Mouse (Mus musculus) layer of hippocampus, postnatal 10 days (tissue): ENCODE measurements around the gene Gm26620. TPM values are rescaled to one million over a fixed set of nuclear protein-coding genes. Genes with fewer than 3 reads are reported as not detected.
A peak's percentile ranks its signal among the peaks of the same experiment; 100 is the strongest.

Experiments used
- DNase-seq, 2 experiments: peaks; one replicate each; pipeline ENCODE4 v3.0.0; 2021; ENCODE audit warnings: low spot score in 2 of 2
- total RNA-seq, 2 experiments: library from RNA; stranded (reverse); gene quantifications; 2 replicates each; pipeline ENCODE4 v1.2.3; 2021

Gm26620 gene
- total RNA-seq, 2 experiments from 2014 or later, result 0.62 to 0.87 TPM

- peak; percentile 55 to 68 for DNase-seq
Measured at GRCm38 (mm10) chr1:170868107-170868904, 16.6 kb upstream of the Gm26620 start.

DNA sequence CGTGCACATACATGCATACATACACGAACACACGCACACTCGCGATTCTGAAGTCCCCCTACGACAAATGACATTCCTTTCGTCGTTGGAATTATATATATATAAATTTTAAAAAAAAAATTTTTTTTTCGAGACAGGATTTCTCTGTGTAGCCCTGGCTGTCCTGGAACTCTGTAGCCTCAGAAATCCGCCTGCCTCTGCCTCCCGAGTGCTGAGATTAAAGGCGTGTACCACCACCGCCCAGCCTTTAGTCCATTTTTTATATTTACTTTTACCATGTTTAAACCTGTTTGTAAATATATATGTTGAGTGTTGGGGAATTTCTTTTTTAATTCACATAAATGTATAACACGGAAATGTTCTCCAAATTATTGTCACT lies 16.0 kb upstream of the Gm26620 start:
- DNase-seq, result no peak

DNA sequence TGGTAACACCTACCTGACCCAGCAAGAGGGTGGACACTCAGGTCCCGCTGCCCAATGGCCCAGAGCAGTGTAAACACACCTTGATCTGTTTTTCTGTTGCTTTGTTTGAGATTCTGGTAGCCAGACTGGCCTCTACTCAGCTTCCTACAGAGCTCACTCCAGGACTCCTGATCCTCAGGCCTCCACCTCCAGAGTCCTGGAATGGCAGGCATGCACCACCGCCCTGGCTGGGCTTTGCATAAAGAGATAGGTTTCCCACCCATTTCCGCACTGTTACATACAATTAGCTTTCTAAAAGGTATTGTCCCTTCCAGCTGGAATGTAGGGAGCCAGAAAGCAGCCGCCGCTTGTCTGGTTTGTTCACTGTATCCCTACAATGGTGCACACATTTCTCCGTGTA lies 13.5 kb upstream of the Gm26620 start:
- DNase-seq, result no peak

- DNase-seq, result no peak
Measured at GRCm38 (mm10) chr1:170871961-170872360, 12.9 kb upstream of the Gm26620 start.

- DNase-seq, result no peak
Measured at GRCm38 (mm10) chr1:170875676-170876075, 9.2 kb upstream of the Gm26620 start.

GRCm38 (mm10) chr1:170876906-170877305 lies 8.0 kb upstream of the Gm26620 start:
- DNase-seq, result no peak

GRCm38 (mm10) chr1:170882915-170883485 lies 1.9 kb upstream of the Gm26620 start:
- no peak for DNase-seq

DNA sequence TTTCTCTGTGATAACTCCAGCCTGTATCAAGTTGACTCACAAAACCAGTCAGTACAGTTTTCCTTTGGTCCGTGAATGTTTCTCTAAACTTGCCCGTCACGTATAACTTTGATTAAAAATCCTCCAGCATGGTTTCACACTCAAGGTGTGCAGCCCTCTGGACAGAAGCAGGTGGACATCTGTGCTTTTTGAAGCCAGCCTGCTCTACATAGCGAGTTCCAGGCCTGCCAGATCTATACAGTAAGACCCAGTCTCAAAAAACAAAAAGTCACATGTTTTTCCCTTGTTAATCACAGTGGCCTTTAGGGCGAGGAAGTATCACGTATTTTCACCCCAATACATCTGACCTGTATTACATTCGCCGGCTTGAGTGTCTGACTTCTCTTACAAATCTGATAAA lies 475 bp upstream of the Gm26620 start:
- DNase-seq, result no peak

- no peak for DNase-seq
Measured at GRCm38 (mm10) chr1:170886044-170886458, 1.2 kb downstream of the Gm26620 start.

DNA sequence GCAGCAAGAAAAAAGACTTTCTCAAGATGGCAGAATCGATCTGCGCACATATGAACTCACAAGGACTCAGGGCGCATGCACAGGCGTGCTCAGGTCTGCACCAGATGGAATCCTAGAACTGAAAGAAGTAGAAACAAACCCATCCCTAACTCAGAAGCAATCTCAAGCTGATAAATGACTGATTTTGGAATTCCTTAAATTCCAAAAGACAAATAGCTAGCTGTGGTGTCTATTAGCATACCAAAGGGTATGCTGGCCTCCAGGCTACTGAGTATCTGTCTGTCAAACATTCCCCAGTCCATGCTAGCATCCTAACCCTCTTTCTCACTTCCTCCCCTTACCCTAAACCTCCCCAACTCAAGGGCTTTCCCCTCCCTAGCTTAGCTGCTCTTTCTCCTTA lies 4.4 kb downstream of the Gm26620 start:
- DNase-seq, result no peak

GRCm38 (mm10) chr1:170891646-170892045 lies 6.8 kb downstream of the Gm26620 start:
- DNase-seq, result no peak

DNA sequence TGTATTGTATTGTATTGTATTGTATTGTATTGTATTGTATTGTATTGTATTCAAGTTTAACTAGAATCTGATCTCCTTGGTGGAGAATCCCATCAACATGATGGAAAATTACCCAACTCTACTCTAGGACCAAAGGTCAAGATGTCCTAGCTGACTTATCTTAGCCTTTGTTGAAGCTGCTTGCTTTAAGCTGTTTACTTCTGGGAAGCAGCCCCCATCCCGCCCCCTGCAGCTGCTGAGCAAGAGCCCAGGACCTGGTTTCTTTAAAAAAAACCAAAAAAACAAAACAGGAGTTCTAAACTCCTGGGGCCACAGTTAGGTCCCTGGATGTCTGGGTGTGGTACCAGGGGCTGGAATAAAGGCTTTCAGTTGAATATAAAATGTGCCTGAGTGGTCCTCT lies 7.4 kb downstream of the Gm26620 start:
- no peak for DNase-seq

DNA sequence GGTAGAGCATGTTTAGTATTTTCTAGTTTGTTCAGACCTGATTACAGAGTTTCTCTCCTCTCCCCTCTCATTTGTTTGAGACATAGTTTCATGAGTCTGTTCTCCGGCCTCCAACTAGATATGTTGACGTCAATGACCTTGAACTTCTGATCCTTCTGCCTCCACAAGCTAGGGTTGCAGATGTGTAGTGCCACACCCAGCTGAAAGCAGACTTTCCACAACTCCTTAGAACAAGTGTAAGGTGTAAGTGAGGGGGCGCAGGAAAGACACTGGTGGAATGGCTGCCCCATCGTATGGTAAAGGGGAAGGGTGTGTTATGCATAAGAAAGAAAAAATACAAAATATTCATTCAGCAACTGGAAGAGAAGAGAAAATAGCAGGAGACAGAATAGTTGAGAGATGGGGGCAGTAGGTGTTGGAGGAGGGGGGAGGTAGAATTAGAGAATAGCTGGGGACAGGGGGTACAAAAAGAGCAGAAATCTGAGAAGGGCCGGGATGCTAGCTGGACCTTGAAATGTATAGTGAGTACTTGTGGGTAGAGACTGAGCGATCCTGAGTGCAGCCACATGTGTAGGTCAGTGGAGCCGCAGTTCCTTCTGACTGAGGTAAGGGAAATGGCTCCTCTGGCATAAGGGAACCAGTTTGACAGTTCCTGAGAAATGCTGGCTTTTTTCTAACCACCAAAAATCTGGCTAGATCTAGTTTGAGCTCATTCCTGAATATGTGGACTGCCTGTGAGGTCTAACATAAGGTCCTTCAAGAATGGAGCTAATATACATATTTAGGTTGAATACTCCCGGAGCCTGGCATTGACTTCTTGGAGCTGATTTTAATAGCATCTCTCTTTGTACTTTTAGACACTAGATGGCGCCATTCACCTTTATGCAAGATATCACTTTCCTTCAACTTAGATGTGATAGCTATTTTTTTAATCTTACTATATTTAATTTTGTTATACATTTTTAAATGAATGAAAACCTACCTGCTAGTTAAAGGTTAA lies 10.0 kb downstream of the Gm26620 start:
- no peak for DNase-seq

GRCm38 (mm10) chr1:170896651-170897281 lies 11.9 kb downstream of the Gm26620 start:
- no peak for DNase-seq

GRCm38 (mm10) chr1:170898413-170899075 lies 13.7 kb downstream of the Gm26620 start:
- DNase-seq, result no peak

DNA sequence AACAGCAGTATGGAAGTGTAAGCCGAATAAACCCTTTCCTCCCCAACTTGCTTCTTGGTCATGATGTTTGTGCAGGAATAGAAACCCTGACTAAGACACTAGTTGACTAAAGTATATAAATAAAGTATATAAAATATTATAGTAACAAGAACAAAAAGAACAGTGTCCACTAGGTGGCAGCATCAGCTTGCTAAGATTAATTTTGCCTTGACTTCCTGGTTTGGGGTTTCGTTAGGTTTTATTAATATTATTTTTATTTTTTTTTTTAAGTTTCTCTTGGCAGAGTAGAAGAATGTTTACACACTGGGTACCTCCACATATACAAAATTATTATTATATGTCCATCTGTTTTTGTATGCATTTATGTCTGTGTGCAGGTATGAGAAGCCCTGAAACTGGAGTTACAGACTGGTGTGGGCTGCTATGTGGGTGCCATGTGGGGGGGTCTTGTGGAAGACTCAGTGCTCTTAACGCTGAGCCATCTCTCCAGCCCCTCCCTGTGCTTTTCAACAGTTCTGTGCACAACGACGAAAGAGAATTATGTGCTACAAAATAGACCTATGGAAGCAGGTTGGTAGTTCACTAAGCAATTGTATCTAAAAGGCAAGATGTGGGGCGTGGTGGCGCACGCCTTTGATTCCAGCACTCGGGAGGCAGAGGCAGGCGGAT lies 16.1 kb downstream of the Gm26620 start:
- DNase-seq, result peak; percentile 64 to 67

GRCm38 (mm10) chr1:170901536-170902238 lies 16.8 kb downstream of the Gm26620 start:
- peak; percentile 94 to 95 for DNase-seq

DNA sequence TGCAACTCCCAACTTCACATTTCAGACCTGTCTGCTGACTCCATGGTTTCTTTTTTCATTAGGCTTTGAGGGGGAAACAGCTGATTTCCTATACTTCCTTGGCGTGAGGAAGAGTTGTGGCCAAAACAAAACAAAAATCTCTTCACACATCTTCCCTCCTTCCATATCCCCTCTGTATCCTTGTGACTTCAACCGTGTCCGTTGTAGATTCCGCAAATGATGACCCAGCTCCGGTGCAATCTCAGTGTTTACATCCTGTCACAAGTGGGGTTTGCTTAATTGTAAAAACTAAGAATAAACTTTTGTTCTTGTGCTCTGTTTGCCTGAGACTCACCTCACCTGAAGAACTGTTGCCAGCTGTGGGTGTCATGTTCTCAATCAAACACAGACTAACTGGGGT lies 18.6 kb downstream of the Gm26620 start:
- DNase-seq, result no peak

- DNase-seq, result peak in 1 of 2 experiments; percentile 24
Measured at GRCm38 (mm10) chr1:170907111-170907455, 22.2 kb downstream of the Gm26620 start.
